Mouse (Mus musculus): Measurements from ENCODE around the gene 1700001C19Rik. TPM values are rescaled to one million over a fixed set of nuclear protein-coding genes. Genes with fewer than 3 reads are reported as not detected.
"Not testable (repeated sequence)": the region's sequence is repeated elsewhere in the genome, so short reads cannot be mapped to it uniquely, and the experiment has no call there.

The 1700001C19Rik gene
- polyA plus RNA-seq, 1 experiment: not detected

DNA sequence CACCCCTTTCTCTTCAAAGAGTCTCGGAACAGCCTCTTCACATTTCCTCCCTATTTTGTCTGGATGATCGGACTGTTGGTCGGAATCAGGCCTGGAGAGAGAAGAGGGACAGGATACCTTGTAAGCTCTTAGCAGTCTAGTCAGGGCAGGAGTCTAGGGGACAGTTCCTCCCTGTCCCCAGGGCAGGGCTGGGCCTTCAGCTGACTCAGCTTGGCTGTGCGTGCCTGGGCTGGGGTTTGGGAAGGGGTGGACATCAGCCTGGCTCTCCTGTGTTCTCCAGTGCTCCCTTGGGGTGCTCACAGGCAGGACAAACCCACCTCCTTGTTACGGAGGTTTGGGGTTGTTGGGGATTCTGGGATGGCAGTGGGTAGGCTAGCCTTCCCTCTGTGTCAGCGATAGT lies 1.4 kb upstream of the 1700001C19Rik start:
- H3K27me3 ChIP-seq (ENCODE audit: control insufficient read depth, insufficient read depth, low read length): peaks cover 6% of the 10 kb centered on the region
- no peaks in the 10 kb centered on the region for H3K36me3 ChIP-seq (ENCODE audit: control insufficient read depth, insufficient read depth, low read length)
- TF ChIP-seq CTCF (IDR thresholded peaks at IDR 0.05; ENCODE audit: extremely low read depth, insufficient read depth, insufficient read length, insufficient replicate concordance) (no peak), POLR2A (IDR thresholded peaks at IDR 0.05; ENCODE audit: low read depth, low read length) (no peak)
- no peak overlapping the region for H3K27ac ChIP-seq (ENCODE audit: insufficient read depth, low read length)
- no peak for DNase-seq (ENCODE audit: low read depth in 1 of 2, low spot score in 2 of 2)
- H3K4me3 ChIP-seq (ENCODE audit: extremely low read depth, insufficient read depth, insufficient read length): no peak overlapping the region
- peaks cover 5% of the 10 kb centered on the region; the same call in 1 of the 2 replicates for H3K4me1 ChIP-seq (ENCODE audit: control insufficient read depth, insufficient read depth, insufficient read length)
- 84% methylated on average over 6 of the region's 6 CpGs for WGBS

DNA sequence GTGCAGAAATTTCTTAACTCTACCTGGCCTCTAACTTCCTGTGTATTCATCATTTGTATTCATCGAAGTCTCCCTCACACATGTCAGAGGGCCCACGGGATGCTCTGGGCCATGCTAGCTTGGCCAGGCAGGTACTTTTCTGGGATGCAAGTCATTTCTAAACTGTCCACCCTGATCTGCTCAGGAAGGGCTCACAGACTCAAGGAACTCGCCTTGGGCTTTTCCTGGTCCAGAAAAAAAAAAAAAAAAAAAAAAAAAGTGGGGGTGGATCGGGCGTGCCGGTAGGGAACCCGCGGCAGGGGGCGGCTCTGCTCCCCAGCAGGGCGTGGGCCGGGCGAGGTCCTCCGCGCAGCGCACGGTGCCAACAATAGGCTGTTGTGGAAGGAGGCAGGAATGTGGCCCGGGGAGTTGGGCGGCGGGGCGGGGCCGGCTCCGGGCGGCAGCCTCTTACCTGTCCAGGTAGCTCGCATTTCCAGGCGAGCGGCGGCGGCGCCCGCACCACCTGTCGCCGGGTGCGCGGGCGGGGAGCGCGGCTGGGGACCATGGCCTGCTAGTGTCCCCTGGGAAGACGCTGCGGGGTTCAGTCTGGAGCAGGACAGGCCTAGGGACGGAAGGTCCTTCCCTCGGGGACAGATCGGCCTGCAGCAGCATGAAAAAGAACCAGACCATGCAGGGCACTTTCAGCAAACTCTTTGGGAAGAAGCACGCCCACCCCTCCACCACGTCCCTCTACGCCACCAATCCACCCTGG lies 845 bp downstream of the 1700001C19Rik start, which contains the start of gene AI661453:
Gene AI661453 (plus strand): TSS at position 460 of the 751 bp plus-strand sequence.
- Histone ChIP-seq H3K4me1 (ENCODE audit: control insufficient read depth, insufficient read depth, insufficient read length) (peaks cover 5% of the 10 kb centered on the region; the same call in 1 of the 2 replicates), H3K27ac (ENCODE audit: insufficient read depth, low read length) (no peak within 1 kb of the TSS), H3K4me3 (ENCODE audit: extremely low read depth, insufficient read depth, insufficient read length) (peak within 1 kb of the TSS; percentile 21; the same call in 1 of the 2 replicates), H3K27me3 (ENCODE audit: control insufficient read depth, insufficient read depth, low read length) (peaks cover 6% of the 10 kb centered on the region), H3K36me3 (ENCODE audit: control insufficient read depth, insufficient read depth, low read length) (no peaks in the 10 kb centered on the region)
- WGBS: 1% methylated on average over 45 of the region's 45 CpGs
- no peak for DNase-seq (ENCODE audit: low read depth in 1 of 2, low spot score in 2 of 2)
- TF ChIP-seq CTCF (IDR thresholded peaks at IDR 0.05; ENCODE audit: extremely low read depth, insufficient read depth, insufficient read length, insufficient replicate concordance) (no peak), POLR2A (IDR thresholded peaks at IDR 0.05; ENCODE audit: low read depth, low read length) (no peak)

DNA sequence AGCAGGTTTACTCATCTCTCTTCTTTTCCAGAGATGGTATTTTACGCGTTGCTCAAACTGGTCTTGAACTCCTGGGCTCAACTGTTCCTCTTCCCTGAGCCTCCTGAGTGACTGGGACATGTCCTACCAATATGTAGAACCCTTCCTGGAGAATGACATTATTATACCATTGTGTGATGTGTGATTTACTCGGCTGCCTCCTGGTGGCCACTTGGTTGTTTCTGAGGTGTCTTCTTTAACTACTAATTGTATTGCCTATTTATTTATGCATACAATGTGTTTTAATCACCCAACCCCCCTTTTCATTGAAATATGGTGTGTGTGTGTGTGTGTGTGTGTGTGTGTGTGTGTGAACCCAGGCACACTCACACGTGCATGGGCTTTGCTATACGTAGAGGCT lies 6.4 kb downstream of the 1700001C19Rik start:
- no peak for DNase-seq (ENCODE audit: low read depth in 1 of 2, low spot score in 2 of 2)
- no peak overlapping the region for H3K4me3 ChIP-seq (ENCODE audit: extremely low read depth, insufficient read depth, insufficient read length)
- TF ChIP-seq POLR2A (IDR thresholded peaks at IDR 0.05; ENCODE audit: low read depth, low read length) (no peak), CTCF (IDR thresholded peaks at IDR 0.05; ENCODE audit: extremely low read depth, insufficient read depth, insufficient read length, insufficient replicate concordance) (no peak)
- H3K36me3 ChIP-seq (ENCODE audit: control insufficient read depth, insufficient read depth, low read length): no peaks in the 10 kb centered on the region
- no peaks in the 10 kb centered on the region for H3K27me3 ChIP-seq (ENCODE audit: control insufficient read depth, insufficient read depth, low read length)
- H3K4me1 ChIP-seq (ENCODE audit: control insufficient read depth, insufficient read depth, insufficient read length): no peaks in the 10 kb centered on the region
- WGBS: 69% methylated on average over 5 of the region's 5 CpGs
- H3K27ac ChIP-seq (ENCODE audit: insufficient read depth, low read length): no peak overlapping the region

DNA sequence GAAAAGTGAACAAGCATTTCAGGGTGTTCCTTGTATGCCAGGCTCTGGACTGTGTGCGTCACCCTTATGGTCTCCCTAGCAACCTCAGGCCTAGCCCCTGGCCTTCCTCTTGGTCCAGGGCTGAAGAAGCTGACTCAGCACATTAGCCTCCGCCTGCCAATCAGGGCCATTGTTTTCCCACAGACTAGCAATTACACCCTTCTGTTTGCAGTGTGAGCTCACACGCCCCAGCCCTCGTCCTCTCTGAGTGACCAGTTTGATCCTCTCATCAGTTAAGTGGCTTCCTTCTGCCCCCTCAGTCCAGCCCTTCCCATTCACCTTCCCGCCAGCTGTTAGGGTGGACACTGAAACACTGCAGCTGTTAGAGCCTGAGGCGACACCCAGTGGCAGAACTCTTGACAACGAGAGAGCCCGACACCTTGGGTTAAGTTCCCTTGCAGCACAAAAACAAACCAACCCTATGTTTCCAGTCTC lies 8.3 kb downstream of the 1700001C19Rik start:
- no peaks in the 10 kb centered on the region for H3K36me3 ChIP-seq (ENCODE audit: control insufficient read depth, insufficient read depth, low read length)
- H3K27me3 ChIP-seq (ENCODE audit: control insufficient read depth, insufficient read depth, low read length): no peaks in the 10 kb centered on the region
- no peak for TF ChIP-seq POLR2A (IDR thresholded peaks at IDR 0.05; ENCODE audit: low read depth, low read length)
- WGBS: 43% methylated on average over 8 of the region's 8 CpGs
- no peak overlapping the region for H3K27ac ChIP-seq (ENCODE audit: insufficient read depth, low read length)
- no peak overlapping the region for H3K4me3 ChIP-seq (ENCODE audit: extremely low read depth, insufficient read depth, insufficient read length)
- DNase-seq (ENCODE audit: low read depth in 1 of 2, low spot score in 2 of 2): no peak
- H3K4me1 ChIP-seq (ENCODE audit: control insufficient read depth, insufficient read depth, insufficient read length): no peaks in the 10 kb centered on the region

DNA sequence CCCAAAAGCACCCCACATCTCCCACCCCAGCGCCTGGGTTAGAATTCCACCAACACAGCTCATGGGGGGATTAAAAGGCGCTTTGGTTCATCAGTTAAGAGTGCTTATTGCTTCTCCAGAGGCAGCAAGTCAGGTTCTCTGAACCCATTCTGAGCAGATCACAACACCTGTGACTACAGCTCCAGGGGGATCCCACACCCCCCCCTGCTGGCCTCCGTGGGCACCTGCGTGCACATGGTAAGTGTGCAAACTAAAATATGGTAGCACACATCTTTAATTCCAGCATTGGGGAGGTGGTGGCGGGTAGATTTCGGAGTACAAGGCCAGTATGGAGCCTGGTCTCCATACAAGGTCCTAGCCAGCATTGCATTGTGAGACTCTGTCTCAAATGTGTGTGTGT lies 9.9 kb downstream of the 1700001C19Rik start:
- TF ChIP-seq CTCF (IDR thresholded peaks at IDR 0.05; ENCODE audit: extremely low read depth, insufficient read depth, insufficient read length, insufficient replicate concordance): no peak
- no peak for TF ChIP-seq POLR2A (IDR thresholded peaks at IDR 0.05; ENCODE audit: low read depth, low read length)
- DNase-seq (ENCODE audit: low read depth in 1 of 2, low spot score in 2 of 2): no peak
- 71% methylated on average over 6 of the region's 6 CpGs for WGBS
- no peak overlapping the region for H3K27ac ChIP-seq (ENCODE audit: insufficient read depth, low read length)
- H3K4me1 ChIP-seq (ENCODE audit: control insufficient read depth, insufficient read depth, insufficient read length): no peaks in the 10 kb centered on the region
- no peak overlapping the region for H3K4me3 ChIP-seq (ENCODE audit: extremely low read depth, insufficient read depth, insufficient read length)
- no peaks in the 10 kb centered on the region for H3K27me3 ChIP-seq (ENCODE audit: control insufficient read depth, insufficient read depth, low read length)
- no peaks in the 10 kb centered on the region for H3K36me3 ChIP-seq (ENCODE audit: control insufficient read depth, insufficient read depth, low read length)

DNA sequence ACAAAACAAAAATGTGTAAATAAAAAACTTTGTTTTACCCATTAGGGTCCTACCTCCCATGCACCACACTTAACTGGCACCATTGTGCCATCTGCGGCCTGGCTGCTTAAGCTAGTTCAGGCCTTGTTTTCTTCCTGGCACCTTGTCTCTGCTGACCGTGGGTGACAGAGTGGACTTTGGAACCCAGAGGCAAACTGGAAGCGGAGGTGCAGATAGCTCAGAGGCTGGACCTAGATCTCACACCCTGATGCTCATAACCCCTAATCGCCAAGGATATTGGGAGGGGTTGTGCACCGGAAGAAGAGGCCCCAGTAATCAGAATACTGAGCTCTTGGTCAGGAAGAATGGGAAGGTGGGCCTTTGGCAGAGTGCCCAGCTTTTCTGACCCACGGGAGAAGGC lies 13.0 kb downstream of the 1700001C19Rik start:
- no peaks in the 10 kb centered on the region for H3K27me3 ChIP-seq (ENCODE audit: control insufficient read depth, insufficient read depth, low read length)
- DNase-seq (ENCODE audit: low read depth in 1 of 2, low spot score in 2 of 2): no peak
- 70% methylated on average over 6 of the region's 6 CpGs for WGBS

DNA sequence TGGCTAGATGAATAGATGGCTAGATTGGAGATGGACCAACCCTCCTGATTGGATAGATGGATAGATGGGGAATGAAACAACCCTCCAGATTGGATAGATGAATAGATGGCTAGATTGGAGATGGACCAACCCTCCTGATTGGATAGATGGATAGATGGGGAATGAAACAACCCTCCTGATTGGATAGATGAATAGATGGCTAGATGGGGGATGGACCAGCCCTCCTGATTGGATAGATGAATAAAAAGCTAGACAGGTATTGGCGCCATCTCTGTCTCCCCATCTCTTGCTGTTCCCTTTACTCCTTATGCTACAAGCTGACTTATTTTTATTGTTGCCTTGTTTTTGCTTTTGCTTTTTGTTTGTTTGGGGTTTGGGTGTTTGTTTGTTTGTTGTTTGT lies 14.6 kb downstream of the 1700001C19Rik start:
- H3K4me1 ChIP-seq (ENCODE audit: control insufficient read depth, insufficient read depth, insufficient read length); DNase-seq (ENCODE audit: low read depth in 1 of 2, low spot score in 2 of 2); H3K27me3 ChIP-seq (ENCODE audit: control insufficient read depth, insufficient read depth, low read length); H3K27ac ChIP-seq (ENCODE audit: insufficient read depth, low read length); H3K36me3 ChIP-seq (ENCODE audit: control insufficient read depth, insufficient read depth, low read length); H3K4me3 ChIP-seq (ENCODE audit: extremely low read depth, insufficient read depth, insufficient read length): not testable (repeated sequence)
- 88% methylated on average over 1 of the region's 1 CpGs for WGBS

More for the DNA sequence above, 13.0 kb downstream of the 1700001C19Rik start:
- no peaks in the 10 kb centered on the region for H3K36me3 ChIP-seq (ENCODE audit: control insufficient read depth, insufficient read depth, low read length)
- no peak overlapping the region for H3K4me3 ChIP-seq (ENCODE audit: extremely low read depth, insufficient read depth, insufficient read length)
- TF ChIP-seq CTCF (IDR thresholded peaks at IDR 0.05; ENCODE audit: extremely low read depth, insufficient read depth, insufficient read length, insufficient replicate concordance) (no peak), POLR2A (IDR thresholded peaks at IDR 0.05; ENCODE audit: low read depth, low read length) (no peak)
- no peak overlapping the region for H3K27ac ChIP-seq (ENCODE audit: insufficient read depth, low read length)
- no peaks in the 10 kb centered on the region for H3K4me1 ChIP-seq (ENCODE audit: control insufficient read depth, insufficient read depth, insufficient read length)

All from spleen, adult 2 months (tissue).